Mouse (Mus musculus) forebrain, embryonic 12.5 days (tissue): ENCODE measurements around the gene Usp3. TPM values are rescaled to one million over a fixed set of nuclear protein-coding genes. Genes with fewer than 3 reads are reported as not detected.

ENCODE experiments used
- ATAC-seq: fragments of 200-750 bp; cut with Nextera tagmentation; 2 replicates; pipeline ENCODE4 v1.8.0; 2017; ENCODE audit warnings: moderate TSS enrichment; ENCODE audit not compliant: low FRiP score
- H3K27ac ChIP-seq: fragments of 300-500 bp; sonication (generic); 2 replicates; pipeline ENCODE4 v1.5.1; 2016; ENCODE audit warnings: mild to moderate bottlenecking
- H3K27me3 ChIP-seq: fragments of 300-500 bp; sonication (generic); 2 replicates; pipeline ENCODE4 v1.6.1; 2016; ENCODE audit warnings: mild to moderate bottlenecking
- H3K36me3 ChIP-seq: fragments of 300-500 bp; sonication (generic); replicated peaks from 2 replicates; pipeline ENCODE4 v1.6.1; 2016; ENCODE audit warnings: mild to moderate bottlenecking
- H3K4me1 ChIP-seq: fragments of 300-500 bp; sonication (generic); 2 replicates; pipeline ENCODE4 v1.6.1; 2016
- H3K4me2 ChIP-seq: fragments of 300-500 bp; sonication (generic); 2 replicates; pipeline ENCODE4 v1.6.1; 2016; ENCODE audit warnings: mild to moderate bottlenecking, moderate library complexity
- H3K4me3 ChIP-seq: fragments of 300-500 bp; sonication (generic); replicated peaks from 2 replicates; pipeline ENCODE4 v1.5.1; 2016; ENCODE audit warnings: mild to moderate bottlenecking
- H3K9ac ChIP-seq: fragments of 300-500 bp; sonication (generic); 2 replicates; pipeline ENCODE4 v1.6.1; 2016; ENCODE audit warnings: mild to moderate bottlenecking
- H3K9me3 ChIP-seq: fragments of 300-500 bp; sonication (generic); 2 replicates; pipeline ENCODE4 v1.6.1; 2016
- WGBS: fragments of 180-500 bp; shearing (Covaris S2); methylation state at CpG from one replicate; pipeline ENCODE4 v1.1.7; 2016; 5-methylcytosine and 5-hydroxymethylcytosine counted together
- polyA plus RNA-seq: library from polyadenylated mRNA; unstranded; fragments of >200 nt; fragmentation: Nextera tagmentation; extraction: Ambion mirVana; gene quantifications from 2 replicates; pipeline ENCODE4 v1.2.1, GENCODE M21; 2016

The Usp3 gene
- polyA plus RNA-seq, 1 experiment from 2014 or later = 121 TPM

GRCm38 (mm10) chr9:66511580-66512350 is 81.2 kb downstream of the Usp3 start:
- Histone ChIP-seq H3K4me1 (peaks cover 30% of the 10 kb centered on the region), H3K4me2 (peak overlapping the region; percentile 98), H3K36me3 (peaks cover 59% of the 10 kb centered on the region), H3K9me3 (no peaks in the 10 kb centered on the region), H3K4me3 (peak overlapping the region; percentile 59), H3K9ac (peak overlapping the region; percentile 74), H3K27me3 (no peaks in the 10 kb centered on the region), H3K27ac (peak overlapping the region; percentile 97)
- peak; percentile 89 for ATAC-seq
- whole genome bisulfite sequencing = under 1% methylated on average over 76 of the region's 78 CpGs

- H3K4me3 ChIP-seq = peak overlapping the region; percentile 59
- ATAC-seq = no peak
- H3K9me3 ChIP-seq = no peaks in the 10 kb centered on the region
- H3K27me3 ChIP-seq = no peaks in the 10 kb centered on the region
- peak overlapping the region; percentile 97 for H3K27ac ChIP-seq
- peaks cover 38% of the 10 kb centered on the region for H3K4me1 ChIP-seq
- peaks cover 51% of the 10 kb centered on the region for H3K36me3 ChIP-seq
- H3K4me2 ChIP-seq = peak overlapping the region; percentile 98
- H3K9ac ChIP-seq = peak overlapping the region; percentile 74
- 0% methylated on average over 2 of the region's 2 CpGs for WGBS
Observed at GRCm38 (mm10) chr9:66510944-66511343, 82.0 kb downstream of the Usp3 start.

- Histone ChIP-seq H3K4me3 (no peak overlapping the region), H3K9me3 (no peaks in the 10 kb centered on the region), H3K4me1 (peaks cover 43% of the 10 kb centered on the region), H3K36me3 (peaks cover 47% of the 10 kb centered on the region), H3K27me3 (no peaks in the 10 kb centered on the region), H3K27ac (peak overlapping the region; percentile 97), H3K4me2 (peak overlapping the region; percentile 98; the same call in 1 of the 2 replicates), H3K9ac (peak overlapping the region; percentile 74)
- ATAC-seq = no peak
- WGBS = 73% methylated on average over 7 of the region's 7 CpGs
Observed at GRCm38 (mm10) chr9:66510351-66510841, 82.5 kb downstream of the Usp3 start.

GRCm38 (mm10) chr9:66508890-66509399 is 84.0 kb downstream of the Usp3 start:
- H3K9me3 ChIP-seq = no peaks in the 10 kb centered on the region
- H3K36me3 ChIP-seq = peaks cover 48% of the 10 kb centered on the region
- 82% methylated on average over 4 of the region's 4 CpGs for WGBS
- H3K27ac ChIP-seq = 0 out of 2 replicates have a peak overlapping the region, but pooled peaks have one; percentile 2
- no peak for ATAC-seq
- no peak overlapping the region for H3K4me3 ChIP-seq
- H3K4me1 ChIP-seq = peaks cover 57% of the 10 kb centered on the region
- H3K9ac ChIP-seq = no peak overlapping the region
- no peak overlapping the region for H3K4me2 ChIP-seq
- H3K27me3 ChIP-seq = no peaks in the 10 kb centered on the region

GRCm38 (mm10) chr9:66507684-66508083 is 85.3 kb downstream of the Usp3 start:
- Histone ChIP-seq H3K4me2 (no peak overlapping the region), H3K9ac (no peak overlapping the region), H3K27ac (no peak overlapping the region), H3K4me1 (peaks cover 54% of the 10 kb centered on the region), H3K4me3 (no peak overlapping the region), H3K36me3 (peaks cover 48% of the 10 kb centered on the region), H3K27me3 (no peaks in the 10 kb centered on the region), H3K9me3 (no peaks in the 10 kb centered on the region)
- WGBS = 93% methylated on average over 3 of the region's 3 CpGs
- no peak for ATAC-seq

GRCm38 (mm10) chr9:66506424-66506823 is 86.5 kb downstream of the Usp3 start:
- Histone ChIP-seq H3K4me3 (no peak overlapping the region), H3K27ac (peak overlapping the region; percentile 90), H3K4me2 (peak overlapping the region; percentile 21; the same call in 1 of the 2 replicates), H3K36me3 (peaks cover 59% of the 10 kb centered on the region), H3K9ac (no peak overlapping the region), H3K27me3 (no peaks in the 10 kb centered on the region), H3K4me1 (peaks cover 49% of the 10 kb centered on the region), H3K9me3 (no peaks in the 10 kb centered on the region)
- no peak for ATAC-seq

GRCm38 (mm10) chr9:66506011-66506410 is 86.9 kb downstream of the Usp3 start:
- 12% methylated on average over 4 of the region's 4 CpGs for WGBS
- peaks cover 48% of the 10 kb centered on the region for H3K4me1 ChIP-seq
- H3K9ac ChIP-seq = no peak overlapping the region
- no peak overlapping the region for H3K4me3 ChIP-seq
- H3K27me3 ChIP-seq = no peaks in the 10 kb centered on the region
- peak overlapping the region; percentile 21 for H3K4me2 ChIP-seq
- no peaks in the 10 kb centered on the region for H3K9me3 ChIP-seq
- peaks cover 63% of the 10 kb centered on the region for H3K36me3 ChIP-seq
- peak; percentile 80 for ATAC-seq
- H3K27ac ChIP-seq = peak overlapping the region; percentile 90

GRCm38 (mm10) chr9:66505141-66505917 is 87.6 kb downstream of the Usp3 start:
- Histone ChIP-seq H3K4me2 (peak overlapping the region; percentile 21; the same call in 1 of the 2 replicates), H3K36me3 (peaks cover 69% of the 10 kb centered on the region), H3K9ac (peak overlapping the region; percentile 36; the same call in 1 of the 2 replicates), H3K27me3 (no peaks in the 10 kb centered on the region), H3K27ac (peak overlapping the region; percentile 90), H3K9me3 (no peaks in the 10 kb centered on the region), H3K4me3 (no peak overlapping the region), H3K4me1 (peaks cover 41% of the 10 kb centered on the region)
- WGBS = 55% methylated on average over 9 of the region's 9 CpGs
- peak; percentile 27; the same call in 1 of the 2 replicates for ATAC-seq

- 83% methylated on average over 13 of the region's 13 CpGs for WGBS
- no peak overlapping the region for H3K4me2 ChIP-seq
- H3K36me3 ChIP-seq = peaks cover 72% of the 10 kb centered on the region
- no peaks in the 10 kb centered on the region for H3K27me3 ChIP-seq
- H3K9me3 ChIP-seq = no peaks in the 10 kb centered on the region
- H3K4me3 ChIP-seq = no peak overlapping the region
- H3K4me1 ChIP-seq = peaks cover 37% of the 10 kb centered on the region
- ATAC-seq = no peak
- H3K9ac ChIP-seq = no peak overlapping the region
- peak overlapping the region; percentile 90; the same call in 1 of the 2 replicates for H3K27ac ChIP-seq
Observed at GRCm38 (mm10) chr9:66504518-66504917, 88.4 kb downstream of the Usp3 start.

- no peaks in the 10 kb centered on the region for H3K9me3 ChIP-seq
- no peak overlapping the region for H3K9ac ChIP-seq
- peak overlapping the region; percentile 32; the same call in 1 of the 2 replicates for H3K27ac ChIP-seq
- no peaks in the 10 kb centered on the region for H3K27me3 ChIP-seq
- no peak overlapping the region for H3K4me3 ChIP-seq
- no peak for ATAC-seq
- peaks cover 67% of the 10 kb centered on the region for H3K36me3 ChIP-seq
- peaks cover 37% of the 10 kb centered on the region for H3K4me1 ChIP-seq
- WGBS = 76% methylated on average over 4 of the region's 4 CpGs
- no peak overlapping the region for H3K4me2 ChIP-seq
Observed at GRCm38 (mm10) chr9:66503879-66504411, 89.0 kb downstream of the Usp3 start.

GRCm38 (mm10) chr9:66501248-66501647 is 91.7 kb downstream of the Usp3 start:
- no peak for ATAC-seq
- Histone ChIP-seq H3K27me3 (no peaks in the 10 kb centered on the region), H3K36me3 (peaks cover 64% of the 10 kb centered on the region), H3K4me1 (peaks cover 27% of the 10 kb centered on the region), H3K27ac (no peak overlapping the region), H3K4me3 (no peak overlapping the region), H3K9ac (no peak overlapping the region), H3K9me3 (no peaks in the 10 kb centered on the region), H3K4me2 (no peak overlapping the region)
- 77% methylated on average over 2 of the region's 2 CpGs for WGBS

- no peak overlapping the region for H3K4me2 ChIP-seq
- no peak for ATAC-seq
- H3K9me3 ChIP-seq = no peaks in the 10 kb centered on the region
- H3K36me3 ChIP-seq = peaks cover 82% of the 10 kb centered on the region
- H3K4me3 ChIP-seq = no peak overlapping the region
- H3K27me3 ChIP-seq = no peaks in the 10 kb centered on the region
- no peaks in the 10 kb centered on the region for H3K4me1 ChIP-seq
- H3K27ac ChIP-seq = no peak overlapping the region
- no peak overlapping the region for H3K9ac ChIP-seq
Observed at GRCm38 (mm10) chr9:66493992-66494391, 99.0 kb downstream of the Usp3 start.
